Mouse (Mus musculus) right cerebral cortex, adult 18-20 months (tissue): ENCODE measurements around the gene Rab39.
A peak's percentile ranks its signal among the peaks of the same experiment; 100 is the strongest.

ENCODE experiments used
- DNase-seq: peaks from one replicate; pipeline ENCODE4 v3.0.0; 2022; ENCODE audit warnings: mixed read lengths

The Rab39 gene

GRCm38 (mm10) chr9:53705992-53706696 is at the start of gene Rab39:
Gene Rab39, minus strand, starts transcription at chr9:53706232.
- DNase-seq, result peak; percentile 76

- no peak for DNase-seq
These were observed 48.8 kb upstream of the Rab39 start for GRCm38 (mm10) chr9:53754801-53755200.

- DNase-seq, result no peak
These were observed 44.9 kb upstream of the Rab39 start for GRCm38 (mm10) chr9:53750899-53751298.

GRCm38 (mm10) chr9:53750411-53750810 is 44.4 kb upstream of the Rab39 start:
- no peak for DNase-seq

GRCm38 (mm10) chr9:53740829-53741404 is 34.9 kb upstream of the Rab39 start:
- no peak for DNase-seq

GRCm38 (mm10) chr9:53705491-53705991 is 491 bp downstream of the Rab39 start:
- peak; percentile 36 for DNase-seq

- no peak for DNase-seq
These were observed 3.0 kb downstream of the Rab39 start for GRCm38 (mm10) chr9:53702991-53703390.

GRCm38 (mm10) chr9:53700496-53700895 is 5.5 kb downstream of the Rab39 start:
- no peak for DNase-seq

GRCm38 (mm10) chr9:53695846-53696245 is 10.2 kb downstream of the Rab39 start:
- peak; percentile 3 for DNase-seq

- no peak for DNase-seq
These were observed 12.3 kb downstream of the Rab39 start for GRCm38 (mm10) chr9:53693718-53694117.

GRCm38 (mm10) chr9:53691745-53692670 is 14.0 kb downstream of the Rab39 start:
- no peak for DNase-seq

GRCm38 (mm10) chr9:53680851-53681250 is 25.2 kb downstream of the Rab39 start:
- no peak for DNase-seq

- no peak for DNase-seq
These were observed 29.1 kb downstream of the Rab39 start for GRCm38 (mm10) chr9:53676921-53677320.

GRCm38 (mm10) chr9:53673571-53673970 is 32.5 kb downstream of the Rab39 start:
- DNase-seq, result peak; percentile 73

- DNase-seq, result peak; percentile 19
These were observed 36.3 kb downstream of the Rab39 start, which contains the start of gene Cul5 for GRCm38 (mm10) chr9:53669680-53670219. Gene Cul5, minus strand, starts transcription at chr9:53670014.

GRCm38 (mm10) chr9:53667020-53667669 is 38.9 kb downstream of the Rab39 start:
- DNase-seq, result peak; percentile 92

GRCm38 (mm10) chr9:53666665-53667019 is 39.4 kb downstream of the Rab39 start:
- no peak for DNase-seq

GRCm38 (mm10) chr9:53665428-53665827 is 40.6 kb downstream of the Rab39 start:
- DNase-seq, result no peak

GRCm38 (mm10) chr9:53664819-53665218 is 41.2 kb downstream of the Rab39 start:
- no peak for DNase-seq

- no peak for DNase-seq
These were observed 71.2 kb downstream of the Rab39 start for GRCm38 (mm10) chr9:53634796-53635195.
